Mouse (Mus musculus) hindbrain, embryonic 16.5 days (tissue): ENCODE measurements around the gene Prss54. TPM values are rescaled to one million over a fixed set of nuclear protein-coding genes. Genes with fewer than 3 reads are reported as not detected.
A peak's percentile ranks its signal among the peaks of the same experiment; 100 is the strongest.

Source experiments
- ATAC-seq: fragments of 200-750 bp; cut with Nextera tagmentation; 2 replicates; pipeline ENCODE4 v1.8.0; 2017; ENCODE audit warnings: moderate TSS enrichment, moderate library complexity
- H3K27ac ChIP-seq: fragments of 300-500 bp; sonication (generic); 2 replicates; pipeline ENCODE4 v1.5.1; 2014; ENCODE audit warnings: low read depth, mild to moderate bottlenecking, control low read depth, low read length, moderate library complexity
- H3K27me3 ChIP-seq: fragments of 300-500 bp; sonication (generic); replicated peaks from 2 replicates; pipeline ENCODE4 v1.6.1; 2014; ENCODE audit warnings: low read length; ENCODE audit not compliant: control insufficient read depth, insufficient read depth
- H3K36me3 ChIP-seq: fragments of 300-500 bp; sonication (generic); 2 replicates; pipeline ENCODE4 v1.6.1; 2014; ENCODE audit warnings: mild to moderate bottlenecking, low read length, moderate library complexity, mixed read lengths; ENCODE audit not compliant: control insufficient read depth, insufficient read depth
- H3K4me1 ChIP-seq: fragments of 300-500 bp; sonication (generic); 2 replicates; pipeline ENCODE4 v1.6.1; 2014; ENCODE audit warnings: low read depth, low read length; ENCODE audit not compliant: control insufficient read depth, insufficient read depth
- H3K4me2 ChIP-seq: fragments of 300-500 bp; sonication (generic); 2 replicates; pipeline ENCODE4 v1.6.1; 2014; ENCODE audit warnings: mild to moderate bottlenecking, low read length, control low read depth, moderate library complexity
- H3K4me3 ChIP-seq: fragments of 300-500 bp; sonication (generic); 2 replicates; pipeline ENCODE4 v1.5.1; 2014; ENCODE audit warnings: mild to moderate bottlenecking, low read length, control low read depth, moderate library complexity
- H3K9ac ChIP-seq: fragments of 300-500 bp; sonication (generic); 2 replicates; pipeline ENCODE4 v1.6.1; 2014; ENCODE audit warnings: low read depth, mild to moderate bottlenecking, control low read depth, low read length, moderate library complexity
- H3K9me3 ChIP-seq: fragments of 300-500 bp; sonication (generic); 2 replicates; pipeline ENCODE4 v1.6.1; 2014; ENCODE audit warnings: mild to moderate bottlenecking, low read length, moderate library complexity; ENCODE audit not compliant: control insufficient read depth
- WGBS: fragments of 180-500 bp; shearing (Covaris S2); extraction: QIAGEN DNeasy Blood & Tissue Kit; methylation state at CpG from one replicate; pipeline ENCODE4 v1.1.7; 2014; 5-methylcytosine and 5-hydroxymethylcytosine counted together
- polyA plus RNA-seq: library from polyadenylated mRNA; unstranded; fragments of >200 nt; fragmentation: Nextera tagmentation; extraction: Ambion mirVana; gene quantifications from 2 replicates; pipeline ENCODE4 v1.2.1, GENCODE M21; 2015

Gene Prss54
- polyA plus RNA-seq, 1 experiment from 2014 or later = not detected

- Histone ChIP-seq H3K4me3 (no peak overlapping the region), H3K27ac (no peak overlapping the region), H3K36me3 (no peaks in the 10 kb centered on the region), H3K9ac (no peak overlapping the region), H3K4me2 (no peak overlapping the region), H3K9me3 (no peaks in the 10 kb centered on the region), H3K27me3 (no peaks in the 10 kb centered on the region; the same call in 1 of the 2 replicates), H3K4me1 (no peaks in the 10 kb centered on the region)
- no peak for ATAC-seq
- WGBS = 82% methylated on average over 2 of the region's 2 CpGs
Observed at GRCm38 (mm10) chr8:95602168-95602567, 26.0 kb upstream of the Prss54 start.

GRCm38 (mm10) chr8:95601306-95601705, 25.2 kb upstream of the Prss54 start:
- no peak overlapping the region for H3K4me2 ChIP-seq
- 76% methylated on average over 15 of the region's 15 CpGs for WGBS
- H3K36me3 ChIP-seq = no peaks in the 10 kb centered on the region
- H3K27ac ChIP-seq = no peak overlapping the region
- H3K9me3 ChIP-seq = no peaks in the 10 kb centered on the region
- no peak overlapping the region for H3K9ac ChIP-seq
- ATAC-seq = no peak
- no peak overlapping the region for H3K4me3 ChIP-seq
- H3K27me3 ChIP-seq = no peaks in the 10 kb centered on the region; the same call in 1 of the 2 replicates
- H3K4me1 ChIP-seq = no peaks in the 10 kb centered on the region

- H3K27ac ChIP-seq = no peak overlapping the region
- 11% methylated on average over 11 of the region's 11 CpGs for WGBS
- H3K9ac ChIP-seq = no peak overlapping the region
- ATAC-seq = peak; percentile 68; the same call in 1 of the 2 replicates
- H3K4me3 ChIP-seq = no peak overlapping the region
- no peaks in the 10 kb centered on the region for H3K4me1 ChIP-seq
- no peaks in the 10 kb centered on the region for H3K36me3 ChIP-seq
- peak overlapping the region; percentile 29 for H3K4me2 ChIP-seq
- H3K27me3 ChIP-seq = no peaks in the 10 kb centered on the region; the same call in 1 of the 2 replicates
- H3K9me3 ChIP-seq = no peaks in the 10 kb centered on the region
Observed at GRCm38 (mm10) chr8:95599861-95600260, 23.7 kb upstream of the Prss54 start.

GRCm38 (mm10) chr8:95596841-95597241, 20.7 kb upstream of the Prss54 start:
- Histone ChIP-seq H3K9ac (no peak overlapping the region), H3K27ac (no peak overlapping the region), H3K4me3 (no peak overlapping the region), H3K36me3 (no peaks in the 10 kb centered on the region), H3K27me3 (no peaks in the 10 kb centered on the region; the same call in 1 of the 2 replicates), H3K4me2 (no peak overlapping the region), H3K9me3 (no peaks in the 10 kb centered on the region), H3K4me1 (no peaks in the 10 kb centered on the region)
- ATAC-seq = no peak
- WGBS = 79% methylated on average over 4 of the region's 4 CpGs

- no peak for ATAC-seq
- H3K4me3 ChIP-seq = no peak overlapping the region
- H3K36me3 ChIP-seq = no peaks in the 10 kb centered on the region
Observed at GRCm38 (mm10) chr8:95595131-95595530, 19.0 kb upstream of the Prss54 start.

GRCm38 (mm10) chr8:95593439-95594393, 17.6 kb upstream of the Prss54 start:
- Histone ChIP-seq H3K27me3 (no peaks in the 10 kb centered on the region), H3K9me3 (no peaks in the 10 kb centered on the region), H3K36me3 (no peaks in the 10 kb centered on the region), H3K4me1 (no peaks in the 10 kb centered on the region), H3K4me2 (no peak overlapping the region), H3K27ac (no peak overlapping the region), H3K4me3 (no peak overlapping the region), H3K9ac (no peak overlapping the region)
- no peak for ATAC-seq
- WGBS = 88% methylated on average over 7 of the region's 7 CpGs

More at GRCm38 (mm10) chr8:95595131-95595530, 19.0 kb upstream of the Prss54 start:
- no peak overlapping the region for H3K27ac ChIP-seq
- no peaks in the 10 kb centered on the region for H3K9me3 ChIP-seq
- H3K9ac ChIP-seq = no peak overlapping the region
- H3K4me2 ChIP-seq = no peak overlapping the region
- WGBS = 84% methylated on average over 14 of the region's 14 CpGs
- no peaks in the 10 kb centered on the region for H3K27me3 ChIP-seq
- H3K4me1 ChIP-seq = no peaks in the 10 kb centered on the region

- no peak for ATAC-seq
- Histone ChIP-seq H3K9ac (no peak overlapping the region), H3K27ac (no peak overlapping the region), H3K36me3 (no peaks in the 10 kb centered on the region), H3K4me3 (no peak overlapping the region), H3K27me3 (no peaks in the 10 kb centered on the region), H3K4me1 (no peaks in the 10 kb centered on the region), H3K4me2 (no peak overlapping the region), H3K9me3 (no peaks in the 10 kb centered on the region)
- WGBS = 87% methylated on average over 12 of the region's 12 CpGs
Observed at GRCm38 (mm10) chr8:95592131-95592780, 16.1 kb upstream of the Prss54 start.

- no peak overlapping the region for H3K4me2 ChIP-seq
- no peaks in the 10 kb centered on the region for H3K27me3 ChIP-seq
- no peak overlapping the region for H3K4me3 ChIP-seq
- H3K9ac ChIP-seq = no peak overlapping the region
- H3K27ac ChIP-seq = no peak overlapping the region
- ATAC-seq = no peak
- no peaks in the 10 kb centered on the region for H3K4me1 ChIP-seq
- H3K9me3 ChIP-seq = peaks cover 2% of the 10 kb centered on the region; the same call in 1 of the 2 replicates
- 86% methylated on average over 4 of the region's 4 CpGs for WGBS
- no peaks in the 10 kb centered on the region for H3K36me3 ChIP-seq
Observed at GRCm38 (mm10) chr8:95590539-95590938, 14.4 kb upstream of the Prss54 start.

GRCm38 (mm10) chr8:95589282-95589681, 13.1 kb upstream of the Prss54 start:
- no peak for ATAC-seq
- no peak overlapping the region for H3K9ac ChIP-seq

More at GRCm38 (mm10) chr8:95589282-95589681, 13.1 kb upstream of the Prss54 start:
- Histone ChIP-seq H3K36me3 (no peaks in the 10 kb centered on the region), H3K9me3 (peaks cover 2% of the 10 kb centered on the region; the same call in 1 of the 2 replicates), H3K4me1 (no peaks in the 10 kb centered on the region), H3K4me2 (no peak overlapping the region), H3K4me3 (no peak overlapping the region), H3K27me3 (no peaks in the 10 kb centered on the region), H3K27ac (no peak overlapping the region)
- WGBS = 65% methylated on average over 10 of the region's 10 CpGs
